Mouse (Mus musculus) frontal cortex, postnatal 36 days (tissue): Measurements from ENCODE around the gene Large2.
A peak's percentile ranks its signal among the peaks of the same experiment; 100 is the strongest.

ENCODE experiments used
- DNase-seq, 2 experiments: peaks; one replicate each; pipeline ENCODE4 v3.0.0; 2022; ENCODE audit warnings: low spot score in 2 of 2

The Large2 gene

GRCm38 (mm10) chr2:92390206-92390930 is 15.7 kb upstream of the Large2 start:
- no peak for DNase-seq

- DNase-seq, result no peak
Measured at GRCm38 (mm10) chr2:92389645-92390044, 15.0 kb upstream of the Large2 start.

- peak; percentile 90 to 92 for DNase-seq
Measured at GRCm38 (mm10) chr2:92388891-92389641, 14.4 kb upstream of the Large2 start.

- no peak for DNase-seq
Measured at GRCm38 (mm10) chr2:92388081-92388517, 13.4 kb upstream of the Large2 start.

GRCm38 (mm10) chr2:92387646-92388045 is 13.0 kb upstream of the Large2 start:
- DNase-seq, result peak; percentile 74 to 77

- DNase-seq, result no peak
Measured at GRCm38 (mm10) chr2:92386821-92387570, 12.3 kb upstream of the Large2 start.

- DNase-seq, result no peak
Measured at GRCm38 (mm10) chr2:92385113-92386051, 10.7 kb upstream of the Large2 start.

- DNase-seq, result no peak
Measured at GRCm38 (mm10) chr2:92384101-92384500, 9.4 kb upstream of the Large2 start.

- DNase-seq, result no peak
Measured at GRCm38 (mm10) chr2:92382759-92383158, 8.1 kb upstream of the Large2 start.

GRCm38 (mm10) chr2:92381901-92382588 is 7.4 kb upstream of the Large2 start, which contains the start of gene 1700029I15Rik:
Gene 1700029I15Rik, plus strand, starts transcription at chr2:92382538.
- DNase-seq, result no peak

GRCm38 (mm10) chr2:92381161-92381560 is 6.5 kb upstream of the Large2 start:
- DNase-seq, result no peak

- no peak for DNase-seq
Measured at GRCm38 (mm10) chr2:92380495-92381050, 5.9 kb upstream of the Large2 start.

- no peak for DNase-seq
Measured at GRCm38 (mm10) chr2:92379783-92380494, 5.3 kb upstream of the Large2 start.

- no peak for DNase-seq
Measured at GRCm38 (mm10) chr2:92377320-92377719, 2.7 kb upstream of the Large2 start.

- DNase-seq, result no peak
Measured at GRCm38 (mm10) chr2:92376300-92376699, 1.6 kb upstream of the Large2 start.

- DNase-seq, result no peak
Measured at GRCm38 (mm10) chr2:92375788-92376187, 1.1 kb upstream of the Large2 start.

- DNase-seq, result peak; percentile 95 to 96
Measured at GRCm38 (mm10) chr2:92375099-92375623, 492 bp upstream of the Large2 start.

- DNase-seq, result no peak
Measured at GRCm38 (mm10) chr2:92373437-92373813, 1.2 kb downstream of the Large2 start.

GRCm38 (mm10) chr2:92372767-92373436 is 1.8 kb downstream of the Large2 start:
- DNase-seq, result no peak
